Mouse (Mus musculus) cerebellum, adult 2 months (tissue): ENCODE data around the gene Tnik. TPM values are rescaled to one million over a fixed set of nuclear protein-coding genes. Genes with fewer than 3 reads are reported as not detected.

Experiments
- DNase-seq, 2 experiments: peaks; one replicate each; pipeline ENCODE4 v3.0.0; 2021
- H3K27ac ChIP-seq: fragments of 200-500 bp; 2 replicates; pipeline ENCODE4 v1.5.1; 2012; ENCODE audit warnings: low read length, control low read depth, inconsistent platforms; ENCODE audit not compliant: insufficient read depth
- H3K27me3 ChIP-seq: fragments of 200-500 bp; 2 replicates; pipeline ENCODE4 v1.6.1; 2012; ENCODE audit warnings: inconsistent platforms, mild to moderate bottlenecking, low read length, moderate library complexity; ENCODE audit not compliant: control insufficient read depth, insufficient read depth
- H3K4me1 ChIP-seq: fragments of 200-500 bp; 2 replicates; pipeline ENCODE4 v1.6.1; 2011; ENCODE audit warnings: low read length; ENCODE audit not compliant: control insufficient read depth, insufficient read depth
- H3K4me3 ChIP-seq: fragments of 200-500 bp; replicated peaks from 2 replicates; pipeline ENCODE3; 2011; ENCODE audit warnings: mild to moderate bottlenecking, low read depth, low read length, control low read depth; ENCODE audit not compliant: insufficient read depth
- CTCF ChIP-seq: fragments of 200-500 bp; IDR thresholded peaks from 2 replicates; pipeline ENCODE4 v1.5.1; 2011; ENCODE audit warnings: low read depth, mild to moderate bottlenecking, control low read depth, low read length, moderate library complexity, borderline replicate concordance; ENCODE audit not compliant: insufficient read depth
- POLR2A ChIP-seq: fragments of 200-500 bp; IDR thresholded peaks from 2 replicates; pipeline ENCODE4 v1.6.1; 2011; ENCODE audit warnings: low read length, control low read depth, borderline replicate concordance; ENCODE audit not compliant: insufficient read depth
- WGBS: fragments of 180-500 bp; shearing (Covaris S2); methylation state at CpG from one replicate; pipeline ENCODE4 v1.1.7; 2018; 5-methylcytosine and 5-hydroxymethylcytosine counted together
- polyA plus RNA-seq: library from polyadenylated mRNA; depleted of rRNA; stranded (reverse); fragments of >200 nt; gene quantifications from 2 replicates; pipeline ENCODE4 v1.2.3, GENCODE M21; 2012

Tnik gene
- polyA plus RNA-seq, 1 experiment, result 72.0 TPM

GRCm38 (mm10) chr3:28244244-28244890 lies 18.6 kb upstream of the Tnik start:
- no peak overlapping the region for H3K4me3 ChIP-seq
- no peak for DNase-seq
- 90% methylated on average over 5 of the region's 5 CpGs for WGBS
- no peaks in the 10 kb centered on the region for H3K27me3 ChIP-seq
- TF ChIP-seq POLR2A, result no peak
- no peak for TF ChIP-seq CTCF
- H3K27ac ChIP-seq, result no peak overlapping the region
- no peaks in the 10 kb centered on the region for H3K4me1 ChIP-seq

GRCm38 (mm10) chr3:28248255-28248957 lies 14.6 kb upstream of the Tnik start:
- Histone ChIP-seq H3K27ac (no peak overlapping the region), H3K4me1 (no peaks in the 10 kb centered on the region), H3K4me3 (no peak overlapping the region), H3K27me3 (no peaks in the 10 kb centered on the region)
- TF ChIP-seq POLR2A, result no peak
- no peak for TF ChIP-seq CTCF
- DNase-seq, result no peak
- 68% methylated on average over 3 of the region's 3 CpGs for whole genome bisulfite sequencing

DNA sequence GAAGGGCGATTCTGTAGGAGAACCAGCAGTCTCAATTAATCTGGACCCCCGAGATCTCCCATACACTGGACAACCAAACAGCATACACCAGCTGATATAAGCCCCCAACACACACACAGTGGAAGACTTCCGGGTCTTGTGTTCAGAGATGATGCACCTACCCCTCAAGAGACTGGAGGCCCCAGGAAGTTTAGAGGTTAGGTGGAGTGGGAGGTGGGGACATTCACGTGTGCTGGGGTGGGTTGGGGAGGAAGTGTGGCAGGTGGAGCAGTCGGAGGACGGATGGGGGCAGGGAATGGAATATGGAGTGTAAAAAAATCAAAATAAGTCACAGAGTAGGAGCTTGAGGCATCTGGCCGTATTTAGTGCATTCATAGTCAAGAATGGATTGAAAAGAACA lies 7.3 kb upstream of the Tnik start:
- H3K27me3 ChIP-seq, result no peaks in the 10 kb centered on the region
- H3K27ac ChIP-seq, result no peak overlapping the region
- no peaks in the 10 kb centered on the region for H3K4me1 ChIP-seq
- TF ChIP-seq CTCF (no peak), POLR2A (no peak)
- no peak for DNase-seq
- WGBS, result 96% methylated on average over 7 of the region's 7 CpGs
- no peak overlapping the region for H3K4me3 ChIP-seq

- under 1% methylated on average over 33 of the region's 33 CpGs for WGBS
- peak; percentile 76 to 79 for DNase-seq
- peak overlapping the region; percentile 70 for H3K27ac ChIP-seq
- H3K4me3 ChIP-seq, result peak overlapping the region; percentile 91
- TF ChIP-seq POLR2A (peak; percentile 21; the same call in 1 of the 2 replicates), CTCF (no peak)
- no peaks in the 10 kb centered on the region for H3K27me3 ChIP-seq
- H3K4me1 ChIP-seq, result peaks cover 5% of the 10 kb centered on the region; the same call in 1 of the 2 replicates
These were observed 528 bp upstream of the Tnik start for GRCm38 (mm10) chr3:28262371-28263001.

- Histone ChIP-seq H3K4me3 (peak overlapping the region; percentile 91), H3K27ac (peak overlapping the region; percentile 92), H3K27me3 (no peaks in the 10 kb centered on the region), H3K4me1 (peaks cover 12% of the 10 kb centered on the region; the same call in 1 of the 2 replicates)
- TF ChIP-seq CTCF (no peak), POLR2A (peak; percentile 20; the same call in 1 of the 2 replicates)
- DNase-seq, result peak; percentile 68 to 76
- 1% methylated on average over 25 of the region's 26 CpGs for WGBS
These were observed 1.2 kb downstream of the Tnik start for GRCm38 (mm10) chr3:28263948-28264840.

- no peak for DNase-seq
- Histone ChIP-seq H3K27ac (peak overlapping the region; percentile 92; the same call in 1 of the 2 replicates), H3K27me3 (no peaks in the 10 kb centered on the region), H3K4me1 (peaks cover 12% of the 10 kb centered on the region; the same call in 1 of the 2 replicates), H3K4me3 (peak overlapping the region; percentile 91)
- peak; percentile 7; the same call in 1 of the 2 replicates for TF ChIP-seq CTCF
- TF ChIP-seq POLR2A, result no peak
- WGBS, result under 1% methylated on average over 5 of the region's 5 CpGs
These were observed 1.8 kb downstream of the Tnik start for GRCm38 (mm10) chr3:28264841-28265150.

DNA sequence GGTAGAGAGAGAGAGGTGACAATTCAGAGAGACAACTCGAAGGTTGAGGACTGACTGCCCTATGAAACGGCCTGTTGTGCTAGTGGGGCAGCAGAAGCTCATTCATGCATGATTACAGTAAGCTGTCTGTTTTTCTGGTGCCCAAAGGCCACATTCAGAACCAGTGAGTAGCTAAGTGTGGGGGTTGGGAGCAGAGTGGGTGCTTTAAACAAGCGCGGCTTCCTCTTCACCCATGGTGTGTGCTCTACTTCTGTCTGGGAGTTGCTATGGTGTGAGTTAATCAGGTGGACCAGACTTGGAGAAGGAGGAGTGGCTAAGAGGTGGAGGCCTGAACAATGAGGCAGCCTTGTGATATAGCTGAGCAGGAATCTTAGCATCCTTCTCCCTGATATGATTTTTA lies 2.2 kb downstream of the Tnik start:
- 3% methylated on average over 4 of the region's 4 CpGs for WGBS

More for the DNA sequence above, 2.2 kb downstream of the Tnik start:
- H3K4me3 ChIP-seq, result peak overlapping the region; percentile 91
- H3K27me3 ChIP-seq, result no peaks in the 10 kb centered on the region
- peak overlapping the region; percentile 92 for H3K27ac ChIP-seq
- peak; percentile 56 to 58 for DNase-seq
- TF ChIP-seq CTCF (no peak), POLR2A (peak; percentile 23; the same call in 1 of the 2 replicates)
- H3K4me1 ChIP-seq, result peaks cover 12% of the 10 kb centered on the region; the same call in 1 of the 2 replicates
